Mouse (Mus musculus) yolk sac, embryonic 10.5 days (tissue): Measurements from ENCODE around the gene Trim44.
A peak's percentile ranks its signal among the peaks of the same experiment; 100 is the strongest.

Source experiments
- DNase-seq: peaks from one replicate; pipeline ENCODE4 v3.0.0-alpha.2; 2017; ENCODE audit warnings: low spot score

Trim44 gene

GRCm38 (mm10) chr2:102290041-102290440 is 117.6 kb downstream of the Trim44 start:
- DNase-seq, result peak; percentile 7

GRCm38 (mm10) chr2:102288676-102289075 is 119.0 kb downstream of the Trim44 start:
- no peak for DNase-seq

GRCm38 (mm10) chr2:102287369-102287768 is 120.3 kb downstream of the Trim44 start:
- DNase-seq, result no peak

GRCm38 (mm10) chr2:102282081-102282480 is 125.5 kb downstream of the Trim44 start:
- DNase-seq, result no peak

- DNase-seq, result no peak
These were observed 127.8 kb downstream of the Trim44 start for GRCm38 (mm10) chr2:102279779-102280178.

- no peak for DNase-seq
These were observed 129.7 kb downstream of the Trim44 start for GRCm38 (mm10) chr2:102277946-102278345.

- no peak for DNase-seq
These were observed 134.3 kb downstream of the Trim44 start for GRCm38 (mm10) chr2:102273280-102273679.

GRCm38 (mm10) chr2:102267582-102268339 is 139.9 kb downstream of the Trim44 start:
- no peak for DNase-seq

- DNase-seq, result no peak
These were observed 140.7 kb downstream of the Trim44 start for GRCm38 (mm10) chr2:102266911-102267310.

- DNase-seq, result no peak
These were observed 148.5 kb downstream of the Trim44 start for GRCm38 (mm10) chr2:102259139-102259538.

- DNase-seq, result no peak
These were observed 148.9 kb downstream of the Trim44 start for GRCm38 (mm10) chr2:102258682-102259081.

GRCm38 (mm10) chr2:102257964-102258605 is 149.5 kb downstream of the Trim44 start:
- no peak for DNase-seq

- DNase-seq, result no peak
These were observed 150.9 kb downstream of the Trim44 start for GRCm38 (mm10) chr2:102256591-102257335.

- DNase-seq, result no peak
These were observed 151.5 kb downstream of the Trim44 start for GRCm38 (mm10) chr2:102256100-102256499.

GRCm38 (mm10) chr2:102253204-102253603 is 154.4 kb downstream of the Trim44 start:
- no peak for DNase-seq

GRCm38 (mm10) chr2:102252651-102253050 is 155.0 kb downstream of the Trim44 start:
- DNase-seq, result no peak
